Mouse (Mus musculus): ENCODE results near the gene Cox7a1. TPM values are rescaled to one million over a fixed set of nuclear protein-coding genes. Genes with fewer than 3 reads are reported as not detected.
A peak's percentile ranks its signal among the peaks of the same experiment; 100 is the strongest.
"Not testable (repeated sequence)": the region's sequence is repeated elsewhere in the genome, so short reads cannot be mapped to it uniquely, and the experiment has no call there.

The Cox7a1 gene
- polyA plus RNA-seq, 1 experiment from 2014 or later, result 4.7 TPM

DNA sequence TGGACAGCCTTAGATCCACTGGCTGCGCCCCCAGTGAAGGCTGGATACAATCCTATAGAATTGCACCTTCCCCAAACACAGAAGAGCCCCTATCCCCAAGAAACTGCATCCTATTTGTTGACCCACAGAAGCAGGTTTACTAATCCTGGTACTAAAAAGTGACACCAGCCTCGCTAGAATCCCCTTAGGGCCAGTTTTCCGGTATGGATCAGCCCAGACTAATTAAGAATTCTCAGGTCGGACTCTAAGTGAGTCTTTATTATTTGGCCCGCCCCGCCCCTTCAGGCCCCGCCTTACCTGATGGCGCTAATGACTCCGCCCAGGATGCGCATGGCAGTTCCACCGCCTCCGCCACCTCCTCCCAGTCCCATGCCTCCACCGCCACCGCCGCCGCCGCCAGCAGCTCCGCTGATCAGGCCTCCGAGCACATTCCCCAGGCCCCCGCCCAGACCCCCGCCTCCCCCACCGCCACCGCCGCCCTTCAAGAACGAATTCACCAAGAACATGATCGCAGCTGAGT is 9.7 kb downstream of the Cox7a1 start:
- Histone ChIP-seq H3K4me3 (peak overlapping the region; percentile 81), H3K27me3 (no peaks in the 10 kb centered on the region), H3K9me3 (no peaks in the 10 kb centered on the region), H3K27ac (peak overlapping the region; percentile 90), H3K9ac (peak overlapping the region; percentile 84), H3K36me3 (peaks cover 37% of the 10 kb centered on the region), H3K4me1 (peaks cover 21% of the 10 kb centered on the region), H3K4me2 (peak overlapping the region; percentile 80)
- 1% methylated on average over 23 of the region's 26 CpGs for WGBS
- ATAC-seq (ENCODE audit: insufficient number of reproducible peaks, insufficient read depth, low FRiP score, low TSS enrichment, low read depth), result peak; percentile 33; the same call in 1 of the 2 replicates

DNA sequence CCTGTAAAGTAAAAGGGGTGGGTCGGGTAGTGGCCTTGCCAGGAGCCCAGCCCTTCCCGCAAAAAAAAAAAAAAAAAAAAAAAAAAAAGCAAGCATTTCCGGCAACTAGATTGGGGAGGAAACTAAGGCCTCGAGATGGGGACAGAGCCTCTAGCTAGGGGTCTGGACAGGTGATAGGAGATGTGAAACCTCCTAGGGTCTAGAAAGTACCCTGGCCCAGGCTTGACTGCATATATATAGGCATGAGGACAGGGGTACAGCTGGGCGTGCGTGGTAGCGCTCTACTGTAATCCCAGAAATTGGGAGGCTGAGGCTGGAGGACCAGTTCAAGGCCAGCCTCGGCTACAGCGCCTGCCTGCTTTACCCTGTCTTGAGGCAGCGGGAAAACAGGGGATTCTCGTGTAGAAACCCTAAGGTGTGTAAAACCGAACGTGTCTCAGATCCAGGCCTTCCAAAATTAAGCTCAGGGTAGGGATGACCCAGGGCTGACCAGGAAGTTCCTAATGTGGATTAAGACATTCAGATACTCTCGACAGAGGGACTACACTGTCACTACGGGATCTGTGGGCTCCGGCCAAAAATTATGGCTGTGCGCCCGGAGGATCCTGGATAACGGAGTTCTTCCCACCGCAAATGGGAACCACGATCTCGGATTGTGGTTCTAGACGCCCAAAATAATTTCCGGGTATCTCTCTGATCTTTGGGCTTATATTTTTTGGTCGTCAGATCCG is 10.3 kb downstream of the Cox7a1 start:
- H3K9me3 ChIP-seq, result no peaks in the 10 kb centered on the region
- under 1% methylated on average over 26 of the region's 26 CpGs for WGBS
- H3K4me2 ChIP-seq, result peak overlapping the region; percentile 80
- peak overlapping the region; percentile 84 for H3K9ac ChIP-seq
- ATAC-seq (ENCODE audit: insufficient number of reproducible peaks, insufficient read depth, low FRiP score, low TSS enrichment, low read depth), result no peak
- H3K4me1 ChIP-seq, result peaks cover 21% of the 10 kb centered on the region
- peak overlapping the region; percentile 81 for H3K4me3 ChIP-seq
- peaks cover 31% of the 10 kb centered on the region for H3K36me3 ChIP-seq
- no peaks in the 10 kb centered on the region for H3K27me3 ChIP-seq
- H3K27ac ChIP-seq, result peak overlapping the region; percentile 90

DNA sequence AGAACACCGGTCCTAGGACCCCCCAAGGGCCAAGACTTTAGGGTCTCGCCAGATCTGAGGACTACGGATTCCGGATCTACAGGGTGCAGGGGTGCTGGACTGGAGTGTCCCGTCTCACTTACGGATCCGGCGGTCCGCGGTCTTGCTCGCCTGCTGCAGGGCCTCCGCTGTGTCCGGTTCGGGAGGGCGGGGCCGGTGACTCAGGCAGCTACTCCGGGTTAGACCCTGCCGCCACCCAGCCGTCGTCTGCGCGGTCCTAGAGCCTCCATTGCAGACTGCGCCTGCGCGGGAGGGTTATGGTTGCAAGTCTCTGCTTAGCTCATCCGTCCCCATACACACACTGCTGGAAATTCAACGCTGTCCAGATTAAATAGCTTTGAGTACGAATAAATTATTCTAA is 10.9 kb downstream of the Cox7a1 start:
- H3K27ac ChIP-seq, result peak overlapping the region; percentile 90

DNA sequence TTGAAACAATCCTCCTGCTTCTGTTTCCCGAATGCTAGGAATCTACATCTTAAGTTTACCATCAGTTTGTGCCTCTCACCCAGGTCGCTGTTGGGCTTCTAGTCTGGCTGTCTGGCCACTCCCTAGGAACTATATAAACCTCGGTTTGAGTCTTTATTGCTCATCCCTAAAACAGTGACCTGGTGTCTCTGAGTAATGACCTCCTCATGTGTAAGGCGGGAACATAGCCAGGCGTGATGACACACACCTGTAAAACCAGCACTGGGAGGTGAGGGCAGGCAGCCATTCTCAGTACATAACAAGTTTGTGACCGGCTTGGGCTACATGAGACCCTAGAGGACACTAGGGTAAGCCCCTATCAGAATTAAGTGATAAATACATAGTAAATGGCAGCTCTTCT is 11.5 kb downstream of the Cox7a1 start:
- H3K4me1 ChIP-seq, result peaks cover 21% of the 10 kb centered on the region
- peak overlapping the region; percentile 80 for H3K4me2 ChIP-seq
- 69% methylated on average over 6 of the region's 6 CpGs for WGBS
- peaks cover 23% of the 10 kb centered on the region for H3K36me3 ChIP-seq
- ATAC-seq (ENCODE audit: insufficient number of reproducible peaks, insufficient read depth, low FRiP score, low TSS enrichment, low read depth), result no peak
- H3K9me3 ChIP-seq, result no peaks in the 10 kb centered on the region
- H3K27me3 ChIP-seq, result no peaks in the 10 kb centered on the region
- H3K27ac ChIP-seq, result no peak overlapping the region
- H3K4me3 ChIP-seq, result peak overlapping the region; percentile 81; the same call in 1 of the 2 replicates
- H3K9ac ChIP-seq, result no peak overlapping the region

More for the DNA sequence above, 10.9 kb downstream of the Cox7a1 start:
- peak overlapping the region; percentile 81 for H3K4me3 ChIP-seq
- H3K4me2 ChIP-seq, result peak overlapping the region; percentile 80
- peak; percentile 76 for ATAC-seq (ENCODE audit: insufficient number of reproducible peaks, insufficient read depth, low FRiP score, low TSS enrichment, low read depth)
- peak overlapping the region; percentile 84 for H3K9ac ChIP-seq
- peaks cover 29% of the 10 kb centered on the region for H3K36me3 ChIP-seq
- no peaks in the 10 kb centered on the region for H3K9me3 ChIP-seq
- H3K27me3 ChIP-seq, result no peaks in the 10 kb centered on the region
- peaks cover 21% of the 10 kb centered on the region for H3K4me1 ChIP-seq
- WGBS, result under 1% methylated on average over 28 of the region's 28 CpGs

DNA sequence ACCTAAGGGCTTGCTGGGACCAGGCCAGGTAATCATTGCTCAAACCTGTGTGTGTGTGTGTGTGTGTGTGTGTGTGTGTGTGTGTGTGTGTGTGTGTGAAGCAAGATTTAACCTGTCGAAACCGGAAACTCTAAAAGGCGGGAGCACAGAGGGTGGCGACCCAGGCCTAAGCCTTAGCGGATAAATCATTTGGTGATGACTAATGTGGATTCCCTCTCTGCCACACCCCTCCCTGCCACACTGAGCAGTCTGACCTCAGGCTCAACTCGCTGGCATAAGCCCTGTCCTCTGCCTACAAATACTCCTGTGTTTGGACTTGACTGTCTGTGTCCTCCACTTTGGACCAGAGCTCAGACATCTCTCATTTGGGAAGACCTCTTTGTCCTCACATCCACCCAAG is 12.2 kb downstream of the Cox7a1 start:
- no peaks in the 10 kb centered on the region for H3K27me3 ChIP-seq
- no peak for ATAC-seq (ENCODE audit: insufficient number of reproducible peaks, insufficient read depth, low FRiP score, low TSS enrichment, low read depth)
- peaks cover 16% of the 10 kb centered on the region for H3K36me3 ChIP-seq
- WGBS, result 74% methylated on average over 6 of the region's 6 CpGs
- H3K9ac ChIP-seq, result no peak overlapping the region
- no peak overlapping the region for H3K27ac ChIP-seq
- no peak overlapping the region for H3K4me3 ChIP-seq
- H3K4me2 ChIP-seq, result no peak overlapping the region
- no peaks in the 10 kb centered on the region for H3K9me3 ChIP-seq
- peaks cover 21% of the 10 kb centered on the region for H3K4me1 ChIP-seq

DNA sequence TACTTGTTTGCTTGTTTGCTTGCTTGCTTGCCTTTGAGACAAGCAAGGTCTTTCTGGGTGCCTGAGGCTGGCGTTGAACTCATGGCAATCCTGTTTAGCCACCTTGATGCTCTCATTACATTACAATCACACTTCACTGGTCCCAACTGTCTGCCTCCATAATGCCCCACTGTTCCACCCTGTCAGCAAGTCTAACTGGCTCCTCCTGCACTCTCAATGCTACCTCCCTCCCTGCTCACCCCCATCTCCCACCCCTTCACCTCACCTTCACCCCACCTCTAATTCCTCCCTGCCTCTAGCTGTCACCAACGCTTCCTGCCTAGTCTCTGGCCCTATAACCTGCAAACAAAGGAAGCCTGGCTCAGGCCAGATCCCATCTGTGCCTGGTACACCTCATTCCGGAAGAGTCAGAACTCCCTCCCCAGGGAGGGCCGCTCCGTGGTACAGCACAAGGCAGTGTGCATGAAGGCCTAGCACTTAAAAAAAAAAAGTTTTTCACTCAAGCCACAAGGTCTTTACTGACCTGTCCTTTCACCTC is 13.7 kb downstream of the Cox7a1 start:
- H3K9ac ChIP-seq, result 0 out of 2 replicates have a peak overlapping the region, but pooled peaks have one; percentile 21
- no peak for ATAC-seq (ENCODE audit: insufficient number of reproducible peaks, insufficient read depth, low FRiP score, low TSS enrichment, low read depth)
- H3K9me3 ChIP-seq, result no peaks in the 10 kb centered on the region
- no peak overlapping the region for H3K27ac ChIP-seq
- H3K4me2 ChIP-seq, result no peak overlapping the region
- H3K4me3 ChIP-seq, result no peak overlapping the region
- 0 out of 2 replicates have a peak, but pooled peaks cover 1% of the 10 kb centered on the region for H3K36me3 ChIP-seq
- H3K4me1 ChIP-seq, result peaks cover 19% of the 10 kb centered on the region
- WGBS, result 65% methylated on average over 5 of the region's 5 CpGs
- H3K27me3 ChIP-seq, result no peaks in the 10 kb centered on the region

DNA sequence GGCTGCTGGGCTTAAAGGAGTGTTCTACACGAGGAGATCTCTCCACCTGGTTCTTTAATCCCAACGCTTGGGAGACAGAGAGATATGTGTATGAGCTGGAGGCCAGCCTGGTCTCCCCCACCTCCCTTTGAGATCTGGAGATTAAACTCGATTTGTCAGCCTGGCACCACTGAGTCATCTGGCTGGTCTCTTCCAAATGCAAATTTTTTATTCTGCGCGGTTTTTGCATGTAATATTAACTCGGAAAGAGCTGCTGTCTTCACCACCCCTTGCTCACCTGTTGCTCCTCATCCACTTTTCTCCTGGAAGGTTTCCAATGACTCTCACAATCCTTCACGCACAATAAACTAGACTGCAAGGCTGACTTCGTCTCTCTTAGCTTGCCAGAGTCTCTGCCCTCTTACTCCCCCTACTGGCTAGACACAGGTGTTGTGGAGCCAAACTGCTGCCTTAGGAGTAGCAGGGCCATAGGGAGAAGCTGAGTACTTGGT is 14.6 kb downstream of the Cox7a1 start, which contains the start of gene Capns1:
Capns1 (minus strand) TSS at position 331 of the 491 bp plus-strand sequence.
- Histone ChIP-seq H3K27ac (no peak within 1 kb of the TSS), H3K9ac (0 out of 2 replicates have a peak within 1 kb of the TSS, but pooled peaks have one; percentile 0)
- no peak for ATAC-seq (ENCODE audit: insufficient number of reproducible peaks, insufficient read depth, low FRiP score, low TSS enrichment, low read depth)

DNA sequence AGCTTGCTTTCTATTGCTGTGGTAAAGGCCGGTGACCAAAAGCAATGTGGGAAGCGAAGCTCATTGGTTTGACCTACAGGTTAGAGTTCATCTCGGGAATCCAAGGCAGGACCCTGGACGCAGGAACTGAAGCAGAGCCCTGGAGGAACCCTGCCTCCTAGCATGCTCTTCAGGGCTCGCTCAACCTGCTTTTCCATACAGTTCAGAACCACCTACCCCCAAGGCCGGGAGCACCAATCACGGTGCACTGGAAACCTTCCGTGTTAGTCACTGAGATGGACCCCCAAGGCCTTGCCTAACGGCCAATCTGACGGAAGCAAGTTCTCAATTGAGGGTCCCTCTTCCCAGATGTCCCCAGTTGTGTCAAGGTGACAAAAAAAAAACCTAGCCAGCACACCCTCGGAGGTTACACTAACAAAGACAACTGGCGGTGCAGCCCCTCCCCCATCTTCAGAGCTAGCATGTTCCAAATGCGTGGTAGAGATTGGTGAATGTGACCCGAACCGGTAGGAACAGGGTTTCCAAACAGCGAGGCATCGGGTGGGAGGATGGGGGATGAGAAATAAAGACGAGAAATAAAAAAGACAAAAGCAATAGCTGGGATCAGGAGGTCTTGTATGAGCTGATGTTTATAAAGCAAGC is 15.7 kb downstream of the Cox7a1 start:
- H3K4me2 ChIP-seq, result no peak overlapping the region
- 72% methylated on average over 18 of the region's 18 CpGs for WGBS
- no peaks in the 10 kb centered on the region for H3K36me3 ChIP-seq
- no peak for ATAC-seq (ENCODE audit: insufficient number of reproducible peaks, insufficient read depth, low FRiP score, low TSS enrichment, low read depth)
- H3K27me3 ChIP-seq, result no peaks in the 10 kb centered on the region
- H3K4me1 ChIP-seq, result peaks cover 9% of the 10 kb centered on the region; the same call in 1 of the 2 replicates
- no peak overlapping the region for H3K4me3 ChIP-seq
- H3K27ac ChIP-seq, result no peak overlapping the region
- no peak overlapping the region for H3K9ac ChIP-seq
- no peaks in the 10 kb centered on the region for H3K9me3 ChIP-seq

More for the DNA sequence above, 14.6 kb downstream of the Cox7a1 start, which contains the start of gene Capns1:
- Histone ChIP-seq H3K4me2 (peak within 1 kb of the TSS; percentile 39), H3K27me3 (no peaks in the 10 kb centered on the region), H3K4me3 (peak within 1 kb of the TSS; percentile 11), H3K4me1 (peaks cover 10% of the 10 kb centered on the region), H3K36me3 (no peaks in the 10 kb centered on the region), H3K9me3 (no peaks in the 10 kb centered on the region)
- 4% methylated on average over 8 of the region's 8 CpGs for WGBS

DNA sequence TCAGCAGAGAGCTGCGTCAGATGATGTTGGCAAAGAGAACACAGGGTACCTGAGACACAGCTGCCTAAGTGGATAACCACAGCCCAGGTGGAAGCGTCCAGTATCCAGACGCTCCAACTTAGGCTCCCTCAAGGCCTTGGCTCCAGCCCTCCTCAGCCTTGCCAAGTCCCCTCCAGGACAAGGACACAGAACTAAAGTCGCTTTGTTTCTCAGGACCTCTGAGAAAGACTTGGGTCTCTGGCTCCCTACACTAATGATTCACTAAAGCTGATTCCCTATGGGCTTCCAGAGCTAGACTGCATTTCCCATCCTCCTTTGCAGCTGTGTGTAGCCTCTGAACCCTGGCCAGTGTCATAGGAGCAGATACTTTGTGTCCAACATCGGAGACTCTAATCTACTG is 16.3 kb downstream of the Cox7a1 start:
- no peak for ATAC-seq (ENCODE audit: insufficient number of reproducible peaks, insufficient read depth, low FRiP score, low TSS enrichment, low read depth)
- Histone ChIP-seq H3K4me1 (peaks cover 7% of the 10 kb centered on the region; the same call in 1 of the 2 replicates), H3K4me2 (no peak overlapping the region), H3K36me3 (no peaks in the 10 kb centered on the region), H3K27me3 (no peaks in the 10 kb centered on the region), H3K9ac (no peak overlapping the region), H3K4me3 (no peak overlapping the region), H3K9me3 (no peaks in the 10 kb centered on the region), H3K27ac (no peak overlapping the region)
- 68% methylated on average over 5 of the region's 5 CpGs for WGBS

DNA sequence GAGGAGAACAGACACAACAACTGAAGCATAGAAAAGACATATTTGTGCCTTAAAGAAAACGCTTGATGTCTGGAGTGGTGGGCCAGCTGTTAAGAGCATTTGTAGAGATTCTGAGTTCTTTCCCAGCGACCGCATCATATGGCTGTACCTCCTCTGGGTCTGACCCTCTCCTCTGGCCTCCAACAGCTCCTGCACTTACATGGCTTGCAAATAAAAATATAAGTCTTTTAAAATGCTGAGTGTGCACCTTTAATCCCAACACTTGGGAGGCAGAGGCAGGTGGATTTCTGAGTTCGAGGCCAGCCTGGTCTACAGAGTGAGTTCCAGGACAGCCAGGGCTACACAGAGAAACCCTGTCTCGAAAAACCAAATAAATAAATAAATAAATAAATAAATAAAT is 16.7 kb downstream of the Cox7a1 start:
- H3K4me2 ChIP-seq; ATAC-seq (ENCODE audit: insufficient number of reproducible peaks, insufficient read depth, low FRiP score, low TSS enrichment, low read depth); H3K36me3 ChIP-seq; H3K9ac ChIP-seq; H3K27ac ChIP-seq; H3K27me3 ChIP-seq; H3K9me3 ChIP-seq; H3K4me1 ChIP-seq; H3K4me3 ChIP-seq: not testable (repeated sequence)
- 86% methylated on average over 5 of the region's 5 CpGs for WGBS

DNA sequence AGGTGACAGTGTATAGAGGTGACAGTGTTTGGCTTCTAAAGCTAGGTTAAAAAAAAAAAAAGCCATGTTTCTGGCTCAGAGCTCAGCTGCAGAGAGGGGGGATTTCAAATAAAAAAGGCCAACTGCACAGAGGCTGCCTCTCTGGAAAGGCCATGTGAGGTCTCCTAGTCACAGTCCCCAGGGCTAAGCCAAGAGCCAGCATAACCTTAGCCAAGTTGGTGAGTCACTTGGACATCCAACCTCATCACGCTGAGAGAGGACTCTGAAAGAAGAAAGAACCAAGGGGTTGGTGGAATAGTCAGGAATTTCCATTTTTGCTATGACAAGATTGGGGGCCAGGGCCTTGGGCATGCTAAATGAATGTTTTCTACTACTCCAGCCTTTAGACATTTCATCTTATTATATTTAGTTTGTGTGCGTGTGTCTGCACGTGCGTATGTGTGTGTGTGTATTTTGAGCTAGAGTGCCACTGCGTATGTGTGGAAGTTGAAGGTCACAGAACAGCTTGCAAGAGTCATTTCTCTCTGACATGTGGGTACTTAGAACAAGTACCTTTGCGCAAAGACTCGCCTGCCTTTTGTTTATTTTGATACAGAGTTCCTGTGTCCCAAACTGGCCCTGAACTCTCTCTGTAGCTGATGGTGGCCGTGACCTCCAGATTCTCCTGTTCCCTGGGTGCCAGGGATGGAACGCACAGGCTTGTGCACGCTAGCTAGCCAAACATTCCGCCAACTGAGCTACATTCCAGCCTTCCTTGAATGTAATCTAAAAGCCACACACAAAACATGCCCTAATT is 19.1 kb downstream of the Cox7a1 start:
- Histone ChIP-seq H3K36me3 (no peaks in the 10 kb centered on the region), H3K9ac (no peak overlapping the region), H3K9me3 (no peaks in the 10 kb centered on the region), H3K27me3 (no peaks in the 10 kb centered on the region), H3K4me1 (no peaks in the 10 kb centered on the region), H3K4me3 (no peak overlapping the region), H3K27ac (no peak overlapping the region), H3K4me2 (no peak overlapping the region)
- no peak for ATAC-seq (ENCODE audit: insufficient number of reproducible peaks, insufficient read depth, low FRiP score, low TSS enrichment, low read depth)
- WGBS, result 78% methylated on average over 11 of the region's 11 CpGs
